Comparison of ENCODE assay signal across 22 mouse cellular contexts in genomic region chr14:75233070-75233469, GRCm38 (mm10). TPM values are rescaled to one million over a fixed set of nuclear protein-coding genes. Genes with fewer than 3 reads are reported as not detected.
"Had no signal": no experiment of that assay in that cellular context is flagged by ENCODE, and none has a peak within 500 bp of the region (broad histone marks: within the 10 kb centered on the region; RNA-seq: fewer than 3 reads in every experiment).

No protein-coding gene starts in this region.

- H3K9me3 ChIP-seq: megakaryocyte, embryonic 14.5 days; midbrain, embryonic 10.5 days; midbrain, embryonic 13.5 days; neural tube, embryonic 13.5 days; stomach, embryonic 15.5 days had no signal

- H3K9ac ChIP-seq: midbrain, embryonic 13.5 days; neural tube, embryonic 13.5 days; stomach, embryonic 15.5 days had no signal

- ATAC-seq: intestine, postnatal 0 days; midbrain, embryonic 13.5 days; midbrain, embryonic 16.5 days had no signal

- H3K36me3 ChIP-seq: midbrain, embryonic 10.5 days; midbrain, embryonic 13.5 days; neural tube, embryonic 13.5 days; stomach, embryonic 15.5 days had no signal

- H3K4me2 ChIP-seq: midbrain, embryonic 13.5 days; neural tube, embryonic 13.5 days; stomach, embryonic 15.5 days had no signal

- DNase-seq: kidney, adult 2 months; kidney, postnatal 10 days; kidney, postnatal 36 days; layer of hippocampus, postnatal 36 days; lung, adult 2 months; lung, postnatal 14 days; retina, postnatal 1 day; right cerebral cortex, postnatal 25 days; spleen, adult 18-20 months; thymus, postnatal 25 days had no signal

- H3K4me1 ChIP-seq: stomach, embryonic 15.5 days had no signal

- H3K27me3 ChIP-seq: megakaryocyte, embryonic 14.5 days; neural tube, embryonic 13.5 days; stomach, embryonic 15.5 days had no signal

- H3K4me3 ChIP-seq: left cerebral cortex, adult 2 months; megakaryocyte, embryonic 14.5 days; midbrain, embryonic 10.5 days; midbrain, embryonic 13.5 days; myocyte; neural tube, embryonic 13.5 days; stomach, embryonic 15.5 days had no signal

- H3K27ac ChIP-seq: left cerebral cortex, adult 2 months; macrophage; midbrain, embryonic 10.5 days; midbrain, embryonic 13.5 days; neural tube, embryonic 13.5 days; stomach, embryonic 15.5 days had no signal

RNA-seq across cellular contexts. Expression of gene Cpb2, which starts 9.0 kb away (rescaled TPM):
- polyA plus RNA-seq: limb, embryonic 11.5 days; limb, embryonic 14.5 days; macrophage; midbrain, embryonic 10.5 days; midbrain, embryonic 16.5 days; myocyte; neural tube, embryonic 13.5 days had no signal
